Mouse (Mus musculus) cerebral cortex, adult 2 months (tissue): Measurements from ENCODE around the gene Pofut2.

Experiments used
- WGBS: fragments of 180-500 bp; shearing (Covaris S2); methylation state at CpG from one replicate; pipeline ENCODE4 v1.1.7; 2018; 5-methylcytosine and 5-hydroxymethylcytosine counted together

Gene Pofut2

GRCm38 (mm10) chr10:77266281-77266680, 7.3 kb downstream of the Pofut2 start:
- WGBS = 65% methylated on average over 8 of the region's 8 CpGs

DNA sequence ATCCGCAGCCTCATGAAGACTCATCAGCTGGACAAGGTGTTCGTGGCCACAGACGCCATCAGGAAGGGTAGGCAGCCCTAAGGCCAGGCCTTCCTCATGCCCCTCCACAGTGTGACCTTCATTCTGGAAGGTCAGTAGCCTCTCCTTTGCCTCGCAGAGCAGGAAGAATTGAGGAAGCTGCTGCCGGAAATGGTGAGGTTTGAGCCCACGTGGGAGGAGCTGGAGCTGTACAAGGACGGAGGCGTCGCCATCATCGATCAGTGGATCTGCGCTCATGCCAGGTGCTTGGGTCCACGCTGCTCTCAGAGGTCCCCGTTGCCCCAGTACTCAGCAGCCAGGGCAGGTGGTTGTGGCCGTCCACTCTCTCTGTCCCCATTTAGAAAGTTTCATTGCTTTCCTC, 8.0 kb downstream of the Pofut2 start:
- 85% methylated on average over 14 of the region's 14 CpGs for WGBS

GRCm38 (mm10) chr10:77269129-77269528, 10.1 kb downstream of the Pofut2 start:
- 80% methylated on average over 7 of the region's 7 CpGs for WGBS

DNA sequence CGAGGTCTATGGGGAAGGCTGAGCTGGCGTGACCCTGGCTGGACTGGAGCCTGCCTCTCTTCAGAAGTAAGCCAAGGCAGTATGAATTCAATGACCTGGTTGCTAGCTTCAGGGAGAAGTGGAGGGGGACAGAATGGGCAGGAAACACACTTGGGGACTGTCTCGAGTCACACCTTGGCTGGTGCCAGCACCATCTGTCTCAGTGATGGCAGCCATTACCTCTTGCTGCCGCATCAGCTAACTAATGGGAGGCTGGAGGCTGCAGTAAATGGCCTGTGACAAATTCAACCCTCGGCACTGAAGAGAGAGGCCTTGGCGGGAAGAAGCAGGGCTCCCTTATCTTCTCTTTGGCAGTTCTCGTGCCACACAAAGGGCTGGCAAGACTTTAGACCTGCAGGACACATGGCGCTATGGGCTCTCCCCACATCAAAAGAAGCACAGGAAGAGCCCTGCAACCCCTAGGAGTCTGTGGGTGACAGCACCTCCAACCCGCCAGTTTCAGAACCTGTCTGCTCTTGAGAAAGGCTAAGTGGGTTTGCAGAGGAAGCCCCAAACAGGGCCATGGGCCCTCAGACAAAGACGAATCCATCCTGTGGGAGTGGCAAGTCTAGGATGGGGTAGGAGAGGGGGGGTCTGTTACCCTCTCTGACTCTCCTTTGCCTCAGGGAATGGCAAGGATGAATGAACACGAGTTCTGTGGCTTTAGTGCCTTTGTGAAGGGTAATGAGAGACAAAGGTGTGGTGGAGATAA, 14.1 kb downstream of the Pofut2 start:
- 77% methylated on average over 11 of the region's 11 CpGs for WGBS

DNA sequence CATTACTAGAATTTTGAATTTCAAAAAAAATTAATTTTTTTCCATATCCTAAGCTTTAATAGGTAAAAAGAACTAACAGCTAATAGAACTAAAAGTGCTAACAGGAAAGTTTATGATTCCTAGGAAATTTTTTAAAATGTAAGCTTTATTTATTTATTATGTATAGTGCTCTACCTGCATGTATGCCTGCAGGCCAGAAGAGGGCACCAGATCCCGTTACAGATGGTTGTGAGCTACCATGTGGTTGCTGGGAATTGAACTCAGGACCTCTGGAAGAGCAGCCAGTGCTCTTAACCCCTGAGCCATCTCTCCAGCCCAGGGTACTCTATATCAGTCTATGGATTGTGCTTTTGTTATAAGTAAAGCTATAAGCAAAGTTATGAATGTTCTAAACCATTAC, 23.1 kb downstream of the Pofut2 start:
- 81% methylated on average over 1 of the region's 1 CpGs for WGBS

GRCm38 (mm10) chr10:77282822-77283221, 23.8 kb downstream of the Pofut2 start:
- WGBS = 19% methylated on average over 6 of the region's 6 CpGs

DNA sequence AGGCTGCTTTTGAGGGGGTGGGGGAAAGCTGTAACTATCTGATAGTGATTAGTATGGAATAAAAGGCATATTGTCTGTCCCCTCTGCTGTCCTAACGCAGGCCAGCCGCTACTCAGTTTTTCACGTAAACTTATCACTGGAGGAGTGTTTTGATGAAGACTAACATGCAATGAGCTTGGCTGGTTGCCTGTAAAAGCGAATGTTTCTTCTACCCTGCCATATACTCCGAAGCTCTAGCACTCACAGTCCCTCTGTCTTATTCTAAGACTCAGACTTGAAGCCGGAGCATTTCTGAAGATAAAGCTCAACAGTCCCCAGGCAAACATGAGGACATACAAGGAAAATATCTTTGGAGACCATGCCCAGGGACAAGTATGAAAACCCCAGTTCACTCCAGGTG, 25.8 kb downstream of the Pofut2 start:
- WGBS = 46% methylated on average over 6 of the region's 6 CpGs

DNA sequence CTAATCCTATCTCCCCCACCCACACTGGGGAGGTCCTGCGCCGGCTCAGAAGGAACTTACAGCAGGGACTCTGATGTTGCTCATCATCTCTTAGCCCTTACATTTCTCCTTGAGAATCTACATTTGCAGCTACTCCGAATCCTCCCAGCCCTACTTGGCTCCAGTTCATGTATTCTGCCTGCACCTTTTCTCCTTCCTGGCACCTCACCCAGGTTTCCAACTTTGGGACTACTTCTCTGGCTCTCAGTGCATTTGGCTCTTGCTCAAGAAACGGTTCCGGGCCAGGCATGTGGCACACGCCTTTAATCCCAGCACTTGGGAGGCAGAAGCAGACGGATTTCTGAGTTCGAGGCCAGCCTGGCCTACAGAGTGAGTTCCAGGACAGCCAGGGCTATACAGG, 28.6 kb downstream of the Pofut2 start:
- 41% methylated on average over 8 of the region's 8 CpGs for WGBS

GRCm38 (mm10) chr10:77288639-77289195, 29.7 kb downstream of the Pofut2 start:
- WGBS = 48% methylated on average over 5 of the region's 5 CpGs

GRCm38 (mm10) chr10:77289559-77289958, 30.5 kb downstream of the Pofut2 start:
- 76% methylated on average over 8 of the region's 8 CpGs for WGBS

GRCm38 (mm10) chr10:77290624-77291366, 31.8 kb downstream of the Pofut2 start:
- 57% methylated on average over 17 of the region's 17 CpGs for WGBS

GRCm38 (mm10) chr10:77294691-77295090, 35.7 kb downstream of the Pofut2 start:
- WGBS = 59% methylated on average over 12 of the region's 12 CpGs

DNA sequence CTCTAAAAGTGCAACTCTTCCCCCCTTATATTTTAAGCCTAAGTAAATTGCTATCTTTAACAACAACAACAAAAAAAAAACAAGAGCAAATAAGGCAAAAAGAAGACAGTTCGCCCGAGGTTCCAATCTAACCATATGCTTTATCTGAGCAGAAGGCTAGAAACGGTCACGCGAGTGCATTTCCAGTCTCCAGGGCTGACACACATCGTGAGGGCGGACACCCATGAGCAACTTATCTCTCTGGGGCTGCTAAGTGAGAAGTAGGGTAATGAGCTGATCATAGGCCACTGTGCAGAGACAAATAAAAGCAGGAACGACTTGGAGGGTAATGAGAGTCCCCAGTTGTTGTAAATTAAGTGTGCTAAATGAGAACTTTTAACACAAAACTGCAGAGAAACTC, 39.6 kb downstream of the Pofut2 start:
- 73% methylated on average over 8 of the region's 8 CpGs for WGBS

DNA sequence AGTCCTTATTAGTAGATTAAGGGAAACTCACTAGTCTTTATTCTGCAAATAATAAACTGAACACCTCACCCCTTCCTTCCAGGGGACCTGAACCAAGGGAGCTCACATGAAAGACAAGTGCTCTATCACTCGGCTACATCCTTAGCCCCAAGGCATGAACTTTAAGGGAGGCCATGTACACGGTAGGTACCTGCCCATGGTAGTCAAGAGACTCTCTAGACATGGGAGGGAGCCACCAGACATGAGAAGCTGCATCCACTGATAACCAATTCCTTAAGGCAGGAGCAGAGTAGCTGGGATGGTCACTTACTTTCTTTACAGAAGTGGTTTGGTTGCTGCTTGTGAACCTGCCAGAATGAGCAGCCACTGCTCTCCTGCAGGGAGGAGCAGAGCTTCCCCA, 40.2 kb downstream of the Pofut2 start:
- 90% methylated on average over 2 of the region's 2 CpGs for WGBS

- WGBS = 87% methylated on average over 8 of the region's 8 CpGs
Measured at GRCm38 (mm10) chr10:77300237-77300933, 41.4 kb downstream of the Pofut2 start.

DNA sequence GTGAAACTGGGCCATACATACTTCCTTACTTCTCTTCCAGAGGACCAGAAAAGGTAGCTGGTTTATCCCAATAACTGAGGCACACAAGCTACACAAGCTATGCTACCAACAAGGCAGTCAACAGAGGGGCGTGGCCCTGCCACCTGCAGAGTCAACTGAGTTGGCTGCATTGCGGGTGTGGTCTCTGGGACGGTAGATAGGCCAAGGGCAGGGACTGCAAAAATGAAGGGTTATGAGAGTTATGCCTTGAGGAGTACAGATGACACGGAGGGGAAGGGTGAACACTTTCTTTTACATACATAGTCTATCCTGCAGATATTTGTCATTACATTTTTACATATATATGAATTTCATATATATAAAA, 41.9 kb downstream of the Pofut2 start:
- WGBS = 91% methylated on average over 4 of the region's 4 CpGs

DNA sequence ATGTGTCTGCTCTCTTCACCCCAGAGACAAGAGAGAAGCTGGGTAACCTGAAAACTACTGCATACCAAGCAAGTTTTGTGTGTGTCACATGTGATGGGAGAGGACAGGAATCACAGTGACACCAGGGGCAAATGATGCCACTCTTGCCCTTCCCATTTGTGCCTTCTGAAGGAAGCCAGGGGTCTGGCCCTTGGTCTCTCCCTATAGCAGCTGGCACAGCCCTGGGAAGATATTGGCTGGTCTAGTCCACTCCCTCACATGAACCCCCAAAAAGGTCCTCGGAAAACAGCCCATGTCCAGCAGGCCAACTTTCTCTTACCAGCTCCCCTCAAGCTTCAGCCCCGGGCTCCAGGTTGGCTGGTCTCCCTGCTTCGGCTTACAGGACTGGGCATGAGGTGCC, 45.3 kb downstream of the Pofut2 start:
- WGBS = 87% methylated on average over 3 of the region's 3 CpGs

GRCm38 (mm10) chr10:77304840-77305533, 46.0 kb downstream of the Pofut2 start:
- 73% methylated on average over 4 of the region's 4 CpGs for WGBS

GRCm38 (mm10) chr10:77305766-77306165, 46.7 kb downstream of the Pofut2 start:
- 88% methylated on average over 8 of the region's 8 CpGs for WGBS

DNA sequence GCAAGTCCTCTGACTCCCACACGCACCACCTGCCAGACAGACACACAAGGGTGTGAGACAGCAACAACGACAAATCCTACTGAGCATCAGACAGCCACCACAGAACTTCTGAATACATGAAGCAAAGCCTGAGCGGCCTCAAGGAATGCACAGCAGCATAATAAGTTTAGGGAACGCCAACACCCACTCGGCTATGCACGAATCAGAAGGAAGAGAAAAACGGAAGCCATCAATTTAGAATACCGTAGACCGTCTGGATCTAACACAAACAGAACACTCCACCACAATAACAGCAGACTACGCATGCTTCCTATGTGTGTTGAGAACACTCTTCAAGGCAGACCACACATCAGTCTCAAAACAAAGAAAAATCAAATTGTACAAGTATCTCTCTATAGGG, 50.0 kb downstream of the Pofut2 start:
- WGBS = 58% methylated on average over 10 of the region's 10 CpGs

DNA sequence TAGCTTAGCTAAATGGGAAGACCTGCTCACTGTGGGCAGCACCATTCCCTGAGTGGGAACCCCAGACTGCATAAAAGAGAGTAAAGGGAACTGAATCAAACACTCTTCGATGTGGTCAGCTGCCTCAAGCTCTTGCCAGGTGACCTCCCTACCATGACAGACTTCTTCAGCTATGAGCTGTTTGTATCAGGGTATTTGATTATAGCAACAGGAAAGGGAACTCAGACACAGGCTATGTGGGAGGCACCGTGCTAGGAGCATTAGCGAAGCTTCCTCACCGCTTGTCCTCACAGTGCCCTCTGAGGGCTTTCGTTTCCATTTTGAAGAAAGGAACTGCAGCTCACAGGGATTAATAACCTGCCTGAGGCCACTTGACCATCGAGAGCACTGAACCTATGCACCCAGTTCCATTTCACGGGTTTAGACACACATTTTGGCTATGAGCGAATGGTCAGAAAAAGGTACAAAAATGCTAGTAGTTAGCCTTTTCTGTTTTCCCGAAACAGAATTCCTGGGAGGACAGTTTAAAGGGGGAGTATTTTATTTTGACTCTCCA, 55.8 kb downstream of the Pofut2 start:
- WGBS = 76% methylated on average over 9 of the region's 9 CpGs
